Mouse (Mus musculus): Measurements from ENCODE around the gene Pdgfra. TPM values are rescaled to one million over a fixed set of nuclear protein-coding genes. Genes with fewer than 3 reads are reported as not detected.

The Pdgfra gene
- polyA plus RNA-seq, 1 experiment from 2014 or later, result 27.7 TPM

DNA sequence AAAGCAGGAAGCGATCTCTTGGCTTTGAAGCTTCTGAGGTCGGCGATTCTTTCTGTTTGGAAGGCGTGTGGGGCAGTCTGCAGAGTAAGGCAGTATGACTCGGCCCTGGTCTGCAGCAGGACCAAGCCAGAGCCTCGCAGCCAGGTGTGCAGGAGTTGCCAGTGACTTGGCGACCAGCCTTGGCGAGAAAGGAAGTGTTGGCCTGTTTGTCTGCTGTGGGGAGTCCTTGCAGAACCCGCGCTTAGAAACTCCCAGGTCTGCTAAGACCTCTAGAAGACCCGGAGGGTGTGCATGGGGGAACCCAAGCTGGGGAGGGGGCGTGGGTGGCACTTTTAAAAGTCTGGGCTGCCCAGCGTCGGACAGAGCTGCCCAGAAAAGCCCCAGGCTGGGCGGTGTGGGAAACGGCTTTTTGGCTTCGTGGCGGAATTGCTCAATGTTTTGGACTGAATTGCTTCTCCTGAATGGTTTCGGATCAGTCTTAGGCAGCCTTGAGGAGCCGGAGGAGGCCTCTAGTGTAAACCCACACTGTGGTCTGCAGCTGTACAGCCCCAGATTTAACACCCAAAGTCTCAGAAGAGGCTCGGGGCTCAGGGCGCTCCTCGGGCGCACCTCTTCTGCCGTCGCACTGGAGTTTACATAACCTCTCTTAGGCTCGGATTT lies 2.0 kb downstream of the Pdgfra start:
- ATAC-seq, result no peak
- Histone ChIP-seq H3K4me1 (ENCODE audit: control insufficient read depth, insufficient read depth, low read length) (peaks cover 26% of the 10 kb centered on the region), H3K9ac (ENCODE audit: low read depth, low read length) (peak overlapping the region; percentile 65), H3K9me3 (ENCODE audit: control insufficient read depth, low read length) (no peaks in the 10 kb centered on the region), H3K4me3 (ENCODE audit: low read length) (peak overlapping the region; percentile 56), H3K27me3 (replicated peaks; ENCODE audit: control insufficient read depth, insufficient read depth, low read length) (peaks cover 37% of the 10 kb centered on the region), H3K27ac (ENCODE audit: low read length) (peak overlapping the region; percentile 89), H3K36me3 (ENCODE audit: control insufficient read depth, insufficient read depth, low read length) (no peaks in the 10 kb centered on the region), H3K4me2 (ENCODE audit: low read depth, low read length) (peak overlapping the region; percentile 85)
- WGBS, result 1% methylated on average over 27 of the region's 27 CpGs

DNA sequence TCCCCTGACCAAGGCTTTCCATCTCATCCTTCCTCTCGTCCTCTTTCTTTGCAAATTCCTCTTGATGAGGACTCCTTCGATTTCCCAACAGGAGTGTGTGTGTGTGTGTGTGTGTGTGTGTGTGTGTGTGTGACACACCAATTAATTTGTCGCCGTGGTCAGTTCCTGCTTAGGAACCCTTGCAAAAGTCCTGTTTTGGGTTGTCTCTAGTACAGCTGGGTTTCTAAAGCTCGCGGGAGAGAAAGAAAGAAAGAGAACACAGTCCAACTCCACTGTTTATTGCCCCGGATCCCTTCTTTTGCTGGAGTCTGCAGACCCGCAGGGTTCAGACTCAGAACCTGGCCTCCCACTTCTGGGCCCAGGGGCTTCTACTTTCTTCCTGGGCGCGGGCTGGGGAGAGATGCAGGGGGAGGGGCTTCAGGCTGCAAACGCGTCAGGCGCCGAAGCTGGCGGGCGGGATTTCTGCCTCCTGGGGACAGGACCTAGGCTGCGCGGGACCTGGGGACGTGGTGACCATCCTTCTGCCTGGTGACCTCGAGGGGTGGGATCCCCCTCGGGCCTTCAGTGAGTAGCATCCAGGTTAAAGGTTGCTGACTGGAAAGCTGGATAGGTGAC lies 2.6 kb downstream of the Pdgfra start:
- 0% methylated on average over 21 of the region's 21 CpGs for WGBS
- Histone ChIP-seq H3K27me3 (replicated peaks; ENCODE audit: control insufficient read depth, insufficient read depth, low read length) (peaks cover 33% of the 10 kb centered on the region), H3K9me3 (ENCODE audit: control insufficient read depth, low read length) (no peaks in the 10 kb centered on the region), H3K4me2 (ENCODE audit: low read depth, low read length) (peak overlapping the region; percentile 85), H3K9ac (ENCODE audit: low read depth, low read length) (peak overlapping the region; percentile 65), H3K27ac (ENCODE audit: low read length) (peak overlapping the region; percentile 89), H3K4me3 (ENCODE audit: low read length) (peak overlapping the region; percentile 56), H3K4me1 (ENCODE audit: control insufficient read depth, insufficient read depth, low read length) (peaks cover 25% of the 10 kb centered on the region), H3K36me3 (ENCODE audit: control insufficient read depth, insufficient read depth, low read length) (no peaks in the 10 kb centered on the region)
- peak; percentile 24 for ATAC-seq

DNA sequence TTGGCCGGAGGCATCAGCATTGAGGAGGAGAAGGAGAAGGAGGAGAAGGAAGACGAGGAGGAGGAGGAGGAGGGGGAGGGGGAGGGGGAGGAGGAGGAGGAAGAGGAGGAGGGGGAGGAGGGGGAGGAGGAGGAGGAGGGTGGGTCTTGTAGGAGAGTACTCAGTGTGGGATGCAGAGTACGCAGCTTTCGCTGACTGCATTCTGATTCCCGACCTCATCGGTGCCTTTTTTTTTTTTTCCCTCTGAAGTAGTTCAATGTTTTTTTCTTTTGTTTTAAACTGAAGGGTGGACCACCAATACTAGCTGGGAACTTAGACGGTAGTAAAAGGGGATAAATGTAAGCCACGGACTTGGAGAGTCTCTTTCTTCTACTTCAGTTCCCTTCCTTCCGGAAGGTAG lies 3.2 kb downstream of the Pdgfra start:
- ATAC-seq, result no peak

DNA sequence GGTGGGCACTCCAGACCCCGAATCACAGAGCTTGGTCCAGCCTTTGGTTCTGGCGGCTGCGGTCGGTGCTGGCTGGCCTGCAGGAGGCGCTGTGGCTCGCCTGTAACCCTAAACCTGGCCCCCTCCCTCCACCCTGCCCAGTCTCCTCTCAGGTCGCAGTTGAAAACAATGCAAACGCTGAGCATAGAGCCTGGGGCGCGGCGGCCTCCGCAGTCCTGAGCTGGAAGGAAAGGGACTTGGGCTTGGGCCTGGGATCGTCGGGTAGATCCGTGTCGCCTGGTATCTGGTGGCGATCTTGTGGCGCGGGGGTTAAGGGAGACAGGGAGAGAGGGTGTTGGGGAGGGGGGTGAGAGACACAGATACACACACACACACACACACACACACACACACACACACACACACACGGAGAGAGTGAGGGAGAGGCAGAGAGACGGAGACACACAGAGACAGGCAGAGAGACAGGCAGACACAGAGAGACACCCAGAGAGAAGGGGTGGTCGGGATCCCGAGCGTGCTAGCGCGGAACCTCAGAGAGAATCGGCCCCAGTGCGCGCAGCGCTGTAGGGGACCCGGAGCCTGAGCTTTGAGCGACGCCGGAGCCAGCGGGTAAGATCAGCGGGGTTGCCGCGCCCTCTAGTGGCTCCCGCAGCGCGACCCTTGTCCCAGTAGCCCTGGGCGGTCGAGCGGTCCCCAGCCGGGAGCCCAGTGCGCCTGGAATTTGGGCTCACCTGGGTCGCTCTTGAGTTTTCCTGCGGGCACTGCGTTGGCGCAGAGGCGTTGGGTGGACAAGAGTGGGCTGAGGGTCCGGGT lies 3.9 kb downstream of the Pdgfra start:
- H3K27ac ChIP-seq (ENCODE audit: low read length), result peak overlapping the region; percentile 66
- H3K36me3 ChIP-seq (ENCODE audit: control insufficient read depth, insufficient read depth, low read length), result no peaks in the 10 kb centered on the region
- H3K4me2 ChIP-seq (ENCODE audit: low read depth, low read length), result peak overlapping the region; percentile 85
- H3K9ac ChIP-seq (ENCODE audit: low read depth, low read length), result peak overlapping the region; percentile 67
- peak overlapping the region; percentile 59 for H3K4me3 ChIP-seq (ENCODE audit: low read length)
- WGBS, result under 1% methylated on average over 52 of the region's 52 CpGs
- peak; percentile 89 for ATAC-seq
- H3K4me1 ChIP-seq (ENCODE audit: control insufficient read depth, insufficient read depth, low read length), result peaks cover 21% of the 10 kb centered on the region
- H3K9me3 ChIP-seq (ENCODE audit: control insufficient read depth, low read length), result no peaks in the 10 kb centered on the region
- H3K27me3 ChIP-seq (replicated peaks; ENCODE audit: control insufficient read depth, insufficient read depth, low read length), result peaks cover 22% of the 10 kb centered on the region

More for the DNA sequence above, 3.2 kb downstream of the Pdgfra start:
- peaks cover 29% of the 10 kb centered on the region for H3K27me3 ChIP-seq (replicated peaks; ENCODE audit: control insufficient read depth, insufficient read depth, low read length)
- peak overlapping the region; percentile 89 for H3K27ac ChIP-seq (ENCODE audit: low read length)
- H3K4me1 ChIP-seq (ENCODE audit: control insufficient read depth, insufficient read depth, low read length), result peaks cover 21% of the 10 kb centered on the region
- 2% methylated on average over 8 of the region's 9 CpGs for whole genome bisulfite sequencing
- H3K9ac ChIP-seq (ENCODE audit: low read depth, low read length), result peak overlapping the region; percentile 67
- no peaks in the 10 kb centered on the region for H3K9me3 ChIP-seq (ENCODE audit: control insufficient read depth, low read length)
- peak overlapping the region; percentile 59 for H3K4me3 ChIP-seq (ENCODE audit: low read length)
- H3K4me2 ChIP-seq (ENCODE audit: low read depth, low read length), result peak overlapping the region; percentile 85
- no peaks in the 10 kb centered on the region for H3K36me3 ChIP-seq (ENCODE audit: control insufficient read depth, insufficient read depth, low read length)

DNA sequence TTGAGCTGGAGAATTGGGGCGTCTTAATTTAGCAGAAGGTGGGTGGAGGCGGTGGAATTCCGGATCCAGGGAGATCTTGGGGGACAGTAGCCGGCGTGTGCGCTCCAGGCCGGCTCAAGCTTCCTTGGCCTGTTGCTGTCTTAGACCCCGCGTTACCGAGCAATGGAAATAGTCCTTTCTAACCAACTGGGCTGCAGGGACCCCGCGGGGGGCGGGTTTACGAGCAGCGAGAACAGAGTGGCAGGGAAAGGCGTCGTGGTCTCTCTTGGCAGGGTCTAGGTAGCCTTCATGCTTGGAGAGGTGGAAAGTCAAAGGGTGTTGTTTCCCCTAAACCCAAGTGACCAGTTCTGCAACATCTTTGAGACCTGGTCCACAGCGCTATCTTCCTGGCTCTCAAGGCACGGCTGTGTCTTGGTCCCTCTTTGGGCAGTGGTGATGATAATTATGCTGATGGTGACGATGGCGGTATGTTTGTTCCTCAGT lies 4.5 kb downstream of the Pdgfra start:
- H3K27me3 ChIP-seq (replicated peaks; ENCODE audit: control insufficient read depth, insufficient read depth, low read length), result peaks cover 16% of the 10 kb centered on the region

DNA sequence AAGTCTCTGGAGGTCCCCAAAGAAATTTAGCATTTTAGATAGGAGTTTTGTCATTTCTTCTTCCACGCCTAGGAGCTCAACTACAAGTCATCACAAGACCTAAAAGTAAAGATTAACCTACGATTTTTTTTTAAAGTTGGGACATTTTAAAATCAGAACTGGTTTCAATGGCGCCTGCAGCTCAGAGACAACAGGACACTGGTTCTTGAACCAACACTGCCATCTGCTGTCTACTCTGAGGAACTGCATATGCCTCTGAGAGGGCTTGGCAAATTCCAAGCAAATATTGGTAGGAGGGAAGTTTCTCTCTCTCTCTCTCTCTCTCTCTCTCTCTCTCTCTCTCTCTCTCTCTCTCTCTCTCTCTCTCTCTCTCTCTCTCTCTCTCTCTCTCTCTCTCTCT lies 4.9 kb downstream of the Pdgfra start:
- ATAC-seq, result no peak
- H3K27me3 ChIP-seq (replicated peaks; ENCODE audit: control insufficient read depth, insufficient read depth, low read length), result peaks cover 16% of the 10 kb centered on the region
- no peaks in the 10 kb centered on the region for H3K9me3 ChIP-seq (ENCODE audit: control insufficient read depth, low read length)
- peak overlapping the region; percentile 67; the same call in 1 of the 2 replicates for H3K9ac ChIP-seq (ENCODE audit: low read depth, low read length)
- peaks cover 21% of the 10 kb centered on the region for H3K4me1 ChIP-seq (ENCODE audit: control insufficient read depth, insufficient read depth, low read length)
- WGBS, result 0% methylated on average over 3 of the region's 3 CpGs
- peak overlapping the region; percentile 85 for H3K4me2 ChIP-seq (ENCODE audit: low read depth, low read length)
- H3K4me3 ChIP-seq (ENCODE audit: low read length), result peak overlapping the region; percentile 59
- H3K27ac ChIP-seq (ENCODE audit: low read length), result peak overlapping the region; percentile 66; the same call in 1 of the 2 replicates
- H3K36me3 ChIP-seq (ENCODE audit: control insufficient read depth, insufficient read depth, low read length), result no peaks in the 10 kb centered on the region

More for the DNA sequence above, 4.5 kb downstream of the Pdgfra start:
- H3K36me3 ChIP-seq (ENCODE audit: control insufficient read depth, insufficient read depth, low read length), result no peaks in the 10 kb centered on the region
- H3K4me1 ChIP-seq (ENCODE audit: control insufficient read depth, insufficient read depth, low read length), result peaks cover 21% of the 10 kb centered on the region
- peak overlapping the region; percentile 67 for H3K9ac ChIP-seq (ENCODE audit: low read depth, low read length)
- WGBS, result under 1% methylated on average over 21 of the region's 21 CpGs
- no peaks in the 10 kb centered on the region for H3K9me3 ChIP-seq (ENCODE audit: control insufficient read depth, low read length)
- H3K4me3 ChIP-seq (ENCODE audit: low read length), result peak overlapping the region; percentile 59
- H3K27ac ChIP-seq (ENCODE audit: low read length), result peak overlapping the region; percentile 66
- ATAC-seq, result peak; percentile 11
- peak overlapping the region; percentile 85 for H3K4me2 ChIP-seq (ENCODE audit: low read depth, low read length)

DNA sequence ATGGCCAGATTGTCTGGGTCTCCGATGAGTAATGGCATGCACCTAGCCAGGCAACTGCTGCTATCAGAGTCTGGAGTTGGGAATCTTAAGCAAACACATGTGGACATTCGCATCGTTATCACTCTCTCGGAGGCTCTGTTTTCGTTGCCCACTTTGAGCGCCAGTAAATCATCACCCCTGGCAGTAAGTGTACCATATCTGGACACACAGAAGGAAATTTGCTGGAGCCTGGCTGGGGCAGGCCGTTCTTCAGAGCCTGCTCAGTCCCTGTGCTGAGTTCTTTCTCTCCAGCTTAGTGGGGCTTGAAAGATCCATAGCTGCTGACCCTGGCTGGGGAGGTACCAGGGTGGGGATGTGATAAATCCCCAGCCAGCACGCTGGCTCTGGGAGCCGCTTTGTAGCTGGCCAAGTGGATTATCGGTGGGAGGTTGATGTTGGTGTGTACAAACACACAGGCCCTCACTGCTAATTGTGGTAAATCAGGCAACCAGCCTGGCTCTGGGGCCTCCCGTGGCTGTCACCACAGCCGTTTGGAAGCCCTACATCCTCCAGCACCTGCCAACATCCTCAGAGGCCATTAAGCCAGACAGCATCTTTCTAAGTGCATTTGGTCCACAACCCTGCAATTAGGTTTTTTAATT lies 8.6 kb downstream of the Pdgfra start:
- ATAC-seq, result no peak
- Histone ChIP-seq H3K27ac (ENCODE audit: low read length) (no peak overlapping the region), H3K36me3 (ENCODE audit: control insufficient read depth, insufficient read depth, low read length) (no peaks in the 10 kb centered on the region), H3K27me3 (replicated peaks; ENCODE audit: control insufficient read depth, insufficient read depth, low read length) (no peaks in the 10 kb centered on the region), H3K9me3 (ENCODE audit: control insufficient read depth, low read length) (no peaks in the 10 kb centered on the region), H3K4me2 (ENCODE audit: low read depth, low read length) (no peak overlapping the region), H3K9ac (ENCODE audit: low read depth, low read length) (no peak overlapping the region), H3K4me1 (ENCODE audit: control insufficient read depth, insufficient read depth, low read length) (peaks cover 7% of the 10 kb centered on the region; the same call in 1 of the 2 replicates), H3K4me3 (ENCODE audit: low read length) (no peak overlapping the region)
- 29% methylated on average over 12 of the region's 12 CpGs for whole genome bisulfite sequencing

DNA sequence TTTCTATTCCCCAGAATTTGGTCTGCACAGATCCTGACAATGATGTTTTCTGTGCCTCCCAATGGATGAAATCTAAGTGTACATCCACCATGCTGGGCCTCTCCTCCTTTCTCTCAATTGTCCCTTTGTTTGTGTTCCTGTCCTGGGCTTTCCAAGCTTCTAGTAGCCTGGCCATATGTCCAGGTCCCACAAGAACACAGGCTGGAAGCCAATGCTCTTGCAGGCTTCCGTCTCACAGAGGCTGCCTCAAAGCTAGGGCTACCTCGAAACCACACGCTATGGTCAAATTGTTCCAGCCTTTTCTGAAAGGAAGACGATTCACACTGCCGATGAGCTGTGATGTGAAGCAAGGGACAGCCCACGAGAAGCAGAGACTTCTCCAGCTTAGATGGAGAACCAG lies 9.5 kb downstream of the Pdgfra start:
- Histone ChIP-seq H3K9ac (ENCODE audit: low read depth, low read length) (no peak overlapping the region), H3K27me3 (replicated peaks; ENCODE audit: control insufficient read depth, insufficient read depth, low read length) (no peaks in the 10 kb centered on the region), H3K4me2 (ENCODE audit: low read depth, low read length) (no peak overlapping the region), H3K27ac (ENCODE audit: low read length) (no peak overlapping the region), H3K4me1 (ENCODE audit: control insufficient read depth, insufficient read depth, low read length) (peaks cover 3% of the 10 kb centered on the region; the same call in 1 of the 2 replicates), H3K4me3 (ENCODE audit: low read length) (no peak overlapping the region), H3K36me3 (ENCODE audit: control insufficient read depth, insufficient read depth, low read length) (no peaks in the 10 kb centered on the region), H3K9me3 (ENCODE audit: control insufficient read depth, low read length) (no peaks in the 10 kb centered on the region)
- ATAC-seq, result no peak
- 80% methylated on average over 6 of the region's 6 CpGs for WGBS

Data from intestine, embryonic 16.5 days (tissue).